Mouse (Mus musculus) right cerebral cortex, postnatal 10 days (tissue): ENCODE data around the gene Lhfpl4.
A peak's percentile ranks its signal among the peaks of the same experiment; 100 is the strongest.

Experiments used
- DNase-seq, 2 experiments: peaks; one replicate each; pipeline ENCODE4 v3.0.0; 2021; ENCODE audit warnings: low spot score in 2 of 2

Lhfpl4 gene

GRCm38 (mm10) chr6:113194841-113195595 is at the start of gene Lhfpl4:
Gene Lhfpl4 (minus strand): TSS chr6:113195384.
- DNase-seq: peak; percentile 69 to 80

GRCm38 (mm10) chr6:113242753-113243152 is 47.6 kb upstream of the Lhfpl4 start:
- no peak for DNase-seq

GRCm38 (mm10) chr6:113238442-113238841 is 43.3 kb upstream of the Lhfpl4 start:
- DNase-seq: no peak

GRCm38 (mm10) chr6:113237542-113238270 is 42.5 kb upstream of the Lhfpl4 start, which contains the start of gene Mtmr14:
Gene Mtmr14 (plus strand): TSS chr6:113237843.
- DNase-seq: peak; percentile 99

GRCm38 (mm10) chr6:113235141-113235540 is 40.0 kb upstream of the Lhfpl4 start:
- no peak for DNase-seq

- DNase-seq: no peak
Observed at GRCm38 (mm10) chr6:113226705-113227104, 31.5 kb upstream of the Lhfpl4 start.

GRCm38 (mm10) chr6:113225798-113226197 is 30.6 kb upstream of the Lhfpl4 start:
- DNase-seq: no peak

- no peak for DNase-seq
Observed at GRCm38 (mm10) chr6:113216280-113216679, 21.1 kb upstream of the Lhfpl4 start.

- DNase-seq: peak; percentile 41 to 56
Observed at GRCm38 (mm10) chr6:113195596-113195992, 410 bp upstream of the Lhfpl4 start.

- DNase-seq: no peak
Observed at GRCm38 (mm10) chr6:113194517-113194840, 705 bp downstream of the Lhfpl4 start.

- DNase-seq: peak; percentile 66 to 69
Observed at GRCm38 (mm10) chr6:113193765-113194460, 1.3 kb downstream of the Lhfpl4 start.

GRCm38 (mm10) chr6:113184866-113185525 is 10.2 kb downstream of the Lhfpl4 start:
- no peak for DNase-seq

- no peak for DNase-seq
Observed at GRCm38 (mm10) chr6:113184163-113184562, 11.0 kb downstream of the Lhfpl4 start.

GRCm38 (mm10) chr6:113179195-113179733 is 15.9 kb downstream of the Lhfpl4 start:
- DNase-seq: no peak

- DNase-seq: peak; percentile 84 to 89
Observed at GRCm38 (mm10) chr6:113178286-113179194, 16.6 kb downstream of the Lhfpl4 start.

GRCm38 (mm10) chr6:113176613-113177012 is 18.6 kb downstream of the Lhfpl4 start:
- DNase-seq: no peak

- no peak for DNase-seq
Observed at GRCm38 (mm10) chr6:113175469-113175868, 19.7 kb downstream of the Lhfpl4 start.

- peak in 1 of 2 experiments; percentile 64 for DNase-seq
Observed at GRCm38 (mm10) chr6:113172568-113172967, 22.6 kb downstream of the Lhfpl4 start.

GRCm38 (mm10) chr6:113172011-113172410 is 23.2 kb downstream of the Lhfpl4 start:
- DNase-seq: no peak

- DNase-seq: no peak
Observed at GRCm38 (mm10) chr6:113170651-113171050, 24.5 kb downstream of the Lhfpl4 start.

GRCm38 (mm10) chr6:113169852-113170251 is 25.3 kb downstream of the Lhfpl4 start:
- DNase-seq: no peak
